Mouse (Mus musculus): ENCODE data around the gene Bdp1. TPM values are rescaled to one million over a fixed set of nuclear protein-coding genes. Genes with fewer than 3 reads are reported as not detected.

Gene Bdp1
- polyA plus RNA-seq (2012), result 4.1 and 5.0 TPM in 2 replicates

DNA sequence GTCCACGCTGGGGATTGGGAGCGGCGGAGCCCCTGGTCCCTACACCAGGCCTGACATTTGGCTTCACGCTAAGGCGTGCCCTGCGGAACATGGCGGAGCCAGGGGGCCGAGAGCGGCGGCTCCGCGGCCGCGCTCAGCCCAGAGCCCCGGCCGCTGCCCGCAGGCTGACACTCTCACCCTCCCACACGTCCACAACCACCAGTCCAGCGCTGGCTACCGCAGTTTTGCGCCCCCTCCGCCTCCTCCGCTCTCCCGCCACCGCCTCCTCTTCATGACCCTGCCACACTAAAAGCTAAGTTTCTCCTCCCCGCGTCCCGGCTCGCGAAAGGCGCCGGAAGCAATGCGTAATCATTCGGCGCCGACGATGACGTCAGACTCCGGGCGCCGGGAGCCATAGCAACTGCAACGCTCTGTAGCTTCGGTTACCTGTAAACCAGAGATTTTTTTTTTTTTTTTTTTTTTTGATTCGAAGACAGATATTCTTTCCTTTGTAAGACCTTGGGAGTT lies at the start of gene Bdp1:
Gene Bdp1 (minus strand): TSS at position 323 of the 507 bp plus-strand sequence.

DNA sequence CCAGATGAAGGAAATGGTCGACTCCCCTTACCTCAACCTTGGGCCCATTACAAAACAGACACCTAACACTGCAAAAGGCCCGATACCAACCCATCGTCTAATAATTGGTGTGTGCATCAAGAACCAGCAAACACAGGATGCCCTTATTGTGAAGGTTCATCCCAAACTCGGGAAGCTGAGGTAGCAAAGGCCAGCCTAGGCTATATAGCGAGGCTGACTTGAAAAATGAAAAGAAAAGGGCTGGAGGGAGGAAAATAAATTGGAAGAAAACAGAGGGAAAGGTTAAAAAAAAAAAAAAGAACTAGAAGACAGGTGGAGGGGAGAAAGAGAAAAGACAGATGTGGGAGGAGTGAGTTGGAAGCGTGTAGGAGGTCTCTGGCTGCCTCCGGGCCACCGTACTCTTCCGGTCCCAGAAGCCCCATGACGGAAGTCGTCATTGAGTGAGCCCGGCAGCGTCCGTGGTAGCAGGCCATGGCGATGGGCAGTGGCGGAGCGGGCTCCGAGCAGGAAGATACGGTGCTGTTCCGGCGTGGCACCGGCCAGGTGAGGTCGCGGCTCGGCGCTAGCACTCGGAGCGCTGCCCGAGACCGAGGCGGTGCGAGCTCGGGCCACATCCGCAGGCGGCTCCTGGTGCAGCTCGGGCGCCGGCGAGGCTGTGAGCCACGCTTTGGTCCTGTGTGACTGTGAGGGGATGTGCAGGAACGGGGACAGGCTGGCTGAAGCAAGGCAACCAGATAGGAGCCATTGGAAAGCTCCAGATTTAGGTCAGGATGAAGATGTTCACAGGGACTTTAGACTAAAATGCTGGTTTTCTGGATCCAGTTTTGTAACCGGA lies 20.8 kb upstream of the Bdp1 start, which contains the start of gene Smn1:
Gene Smn1 (plus strand): TSS at position 430 of the 835 bp plus-strand sequence.

DNA sequence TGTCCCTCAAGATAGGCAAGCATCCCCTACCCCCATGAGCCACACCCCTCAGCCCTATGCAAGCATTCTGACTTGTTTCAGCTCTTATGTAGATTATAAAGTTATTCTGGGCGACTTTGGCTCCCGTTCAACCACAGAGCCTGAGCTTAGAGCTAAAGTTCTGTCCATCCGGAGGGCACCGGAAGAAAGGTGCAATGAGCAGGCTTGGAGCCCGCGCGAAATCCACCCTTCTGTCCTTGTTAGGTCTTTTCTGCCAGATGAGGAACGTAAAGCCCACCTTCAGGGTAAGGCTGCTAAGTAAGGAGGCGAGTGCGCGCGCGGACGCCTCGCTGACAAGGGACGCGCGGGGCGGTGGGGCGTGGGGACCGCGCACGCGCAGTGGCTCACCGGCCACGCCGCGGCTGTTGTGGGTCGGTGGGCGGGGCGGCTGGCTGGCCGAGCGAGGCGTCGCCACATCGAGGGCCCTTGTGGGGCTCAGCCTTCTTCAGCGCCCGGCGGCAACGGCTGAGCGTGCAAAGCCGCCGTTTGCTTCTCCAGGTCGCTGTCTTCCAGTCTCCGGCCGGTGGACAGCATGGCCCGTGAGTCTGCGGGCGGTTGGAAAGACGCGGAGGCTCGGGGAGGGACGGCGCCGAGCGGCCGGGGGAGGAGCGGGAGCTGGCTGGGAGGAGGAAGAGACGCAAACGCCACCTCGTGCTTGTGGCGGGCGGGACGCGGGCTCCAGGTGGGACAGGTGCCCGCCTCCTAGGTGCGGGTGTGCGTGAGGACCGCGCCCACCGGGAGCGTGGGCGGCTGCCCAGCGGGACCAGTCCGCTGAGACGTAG lies 4.0 kb upstream of the Bdp1 start, which contains the start of gene Serf1:
Gene Serf1 (plus strand): TSS at position 361 of the 821 bp plus-strand sequence.

DNA sequence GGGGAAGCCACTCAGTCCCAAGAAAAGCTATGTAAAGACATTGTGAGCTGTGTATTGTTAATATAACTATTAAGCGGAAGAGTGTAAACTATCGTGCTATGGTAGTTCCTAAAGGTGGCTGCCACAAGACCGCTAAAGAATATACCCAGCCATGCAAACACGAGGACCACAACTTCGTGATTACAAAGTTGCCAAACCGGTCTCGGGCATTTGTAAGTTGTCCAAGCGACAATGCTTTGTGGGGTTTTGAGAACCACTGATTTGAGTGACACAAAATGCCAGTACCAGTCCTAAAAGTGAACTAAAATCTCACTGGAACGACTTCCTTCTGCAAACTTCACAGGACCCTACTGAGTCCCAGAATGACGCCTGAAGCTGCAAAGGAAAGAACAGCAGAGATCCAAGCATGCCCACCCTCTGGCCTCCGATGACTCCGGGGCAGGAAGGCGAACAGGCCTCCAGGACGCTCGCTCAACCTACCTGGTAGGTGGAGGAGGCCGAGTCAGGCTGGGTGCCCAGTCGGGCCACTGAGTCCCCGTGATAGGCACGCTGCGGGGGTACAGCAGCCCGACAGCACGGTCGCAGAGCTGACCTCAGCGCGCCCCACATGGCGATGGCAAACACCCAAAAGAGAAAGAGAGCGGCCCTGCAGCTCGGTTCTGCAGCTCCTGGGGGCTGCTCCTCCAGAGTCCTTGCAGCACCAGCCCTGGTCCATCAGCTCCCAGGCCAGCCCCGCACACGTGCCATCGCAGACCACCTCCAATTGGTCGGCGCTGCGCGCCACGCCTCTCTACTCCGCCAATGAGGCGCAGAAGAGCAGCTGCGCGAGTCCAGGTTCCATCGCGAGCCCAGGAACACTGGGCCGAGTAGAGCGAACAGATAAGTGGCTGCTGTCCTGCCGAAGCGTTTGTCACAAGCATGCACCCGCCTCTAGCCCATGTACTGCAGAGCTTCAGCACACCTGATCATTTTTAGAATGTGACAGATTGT lies 88.7 kb downstream of the Bdp1 start, which contains the start of gene Mccc2:
Gene Mccc2 (minus strand): TSS at position 734 of the 990 bp plus-strand sequence.

Other genes with a start within 250 kb of the Bdp1 start
- gene Cartpt, start 203.0 kb downstream of the Bdp1 start, polyA plus RNA-seq (2012), result not detected in 2 replicates
- 8.4 and 12.5 TPM in 2 replicates for gene Mccc2, start 88.4 kb downstream of the Bdp1 start, polyA plus RNA-seq (2012)
- 70.9 and 94.1 TPM in 2 replicates for gene Serf1, start 3.9 kb upstream of the Bdp1 start, polyA plus RNA-seq (2012)
- gene Smn1, start 20.8 kb upstream of the Bdp1 start, polyA plus RNA-seq (2012), result 85.9 and 90.0 TPM in 2 replicates
- 0.87 and 1.7 TPM in 2 replicates for gene Naip2, start 98.0 kb upstream of the Bdp1 start, polyA plus RNA-seq (2012)
- gene Naip5, start 142.3 kb upstream of the Bdp1 start, polyA plus RNA-seq (2012), result 0.79 and 0.87 TPM in 2 replicates
- gene Naip6, start 213.6 kb upstream of the Bdp1 start, polyA plus RNA-seq (2012), result 0.80 and 0.85 TPM in 2 replicates